Mouse (Mus musculus) cerebellum, adult 2 months (tissue): Measurements from ENCODE around the gene Cdc37.

Source experiments
- CTCF ChIP-seq: fragments of 200-500 bp; IDR thresholded peaks from 2 replicates; pipeline ENCODE4 v1.5.1; 2011; ENCODE audit warnings: low read depth, mild to moderate bottlenecking, control low read depth, low read length, moderate library complexity, borderline replicate concordance; ENCODE audit not compliant: insufficient read depth
- POLR2A ChIP-seq: fragments of 200-500 bp; IDR thresholded peaks from 2 replicates; pipeline ENCODE4 v1.6.1; 2011; ENCODE audit warnings: low read length, control low read depth, borderline replicate concordance; ENCODE audit not compliant: insufficient read depth

- TF ChIP-seq CTCF: no peak
- no peak for TF ChIP-seq POLR2A
These were observed 40.1 kb upstream of the Cdc37 start for GRCm38 (mm10) chr9:21189905-21190304.
